Mouse (Mus musculus) adrenal gland, adult 8-10 months (tissue): ENCODE data around the gene Nfkbia. TPM values are rescaled to one million over a fixed set of nuclear protein-coding genes. Genes with fewer than 3 reads are reported as not detected.
A peak's percentile ranks its signal among the peaks of the same experiment; 100 is the strongest.

Experiments
- DNase-seq: peaks from one replicate; pipeline ENCODE4 v3.0.0; 2022
- total RNA-seq, 4 experiments: library from RNA; stranded (reverse); gene quantifications; 2 replicates each; pipeline ENCODE4 v1.2.4; 2022

The Nfkbia gene
- total RNA-seq, 4 experiments from 2014 or later = 76.2 to 98.5 (median 86.4) TPM

GRCm38 (mm10) chr12:55489986-55490721, 2.3 kb downstream of the Nfkbia start:
- no peak for DNase-seq

GRCm38 (mm10) chr12:55488661-55489447, 3.6 kb downstream of the Nfkbia start:
- DNase-seq = no peak

GRCm38 (mm10) chr12:55487843-55488660, 4.4 kb downstream of the Nfkbia start:
- DNase-seq = no peak

GRCm38 (mm10) chr12:55486923-55487674, 5.3 kb downstream of the Nfkbia start:
- DNase-seq = no peak

- no peak for DNase-seq
Measured at GRCm38 (mm10) chr12:55484800-55485199, 7.6 kb downstream of the Nfkbia start.

GRCm38 (mm10) chr12:55484079-55484774, 8.2 kb downstream of the Nfkbia start:
- DNase-seq = no peak

- no peak for DNase-seq
Measured at GRCm38 (mm10) chr12:55483591-55483990, 8.9 kb downstream of the Nfkbia start.

GRCm38 (mm10) chr12:55482732-55483131, 9.7 kb downstream of the Nfkbia start:
- DNase-seq = no peak

GRCm38 (mm10) chr12:55481739-55482138, 10.7 kb downstream of the Nfkbia start:
- no peak for DNase-seq

GRCm38 (mm10) chr12:55480471-55481153, 11.8 kb downstream of the Nfkbia start:
- no peak for DNase-seq

- DNase-seq = no peak
Measured at GRCm38 (mm10) chr12:55478901-55479300, 13.5 kb downstream of the Nfkbia start.

- DNase-seq = no peak
Measured at GRCm38 (mm10) chr12:55474209-55474583, 18.3 kb downstream of the Nfkbia start.

GRCm38 (mm10) chr12:55473250-55474208, 18.9 kb downstream of the Nfkbia start:
- peak; percentile 85 for DNase-seq

GRCm38 (mm10) chr12:55471344-55471743, 21.1 kb downstream of the Nfkbia start:
- no peak for DNase-seq

GRCm38 (mm10) chr12:55470442-55470841, 22.0 kb downstream of the Nfkbia start:
- no peak for DNase-seq

- no peak for DNase-seq
Measured at GRCm38 (mm10) chr12:55467331-55468180, 24.9 kb downstream of the Nfkbia start.

- no peak for DNase-seq
Measured at GRCm38 (mm10) chr12:55466816-55467215, 25.6 kb downstream of the Nfkbia start.

GRCm38 (mm10) chr12:55466088-55466701, 26.3 kb downstream of the Nfkbia start:
- DNase-seq = peak; percentile 69
